Mouse (Mus musculus) layer of hippocampus, adult 9-10 months (tissue): Measurements from ENCODE around the gene Krt88.

ENCODE experiments used
- DNase-seq: peaks from one replicate; pipeline ENCODE4 v3.0.0; 2022; ENCODE audit warnings: low spot score

Krt88 gene

GRCm38 (mm10) chr15:101479007-101479665 is 31.6 kb downstream of the Krt88 start:
- no peak for DNase-seq

GRCm38 (mm10) chr15:101479666-101480060 is 32.1 kb downstream of the Krt88 start:
- DNase-seq, result no peak

GRCm38 (mm10) chr15:101482056-101482455 is 34.5 kb downstream of the Krt88 start:
- no peak for DNase-seq

- no peak for DNase-seq
Measured at GRCm38 (mm10) chr15:101483646-101484045, 36.1 kb downstream of the Krt88 start.

GRCm38 (mm10) chr15:101484939-101485338 is 37.4 kb downstream of the Krt88 start:
- no peak for DNase-seq

GRCm38 (mm10) chr15:101485911-101486635 is 38.5 kb downstream of the Krt88 start:
- DNase-seq, result no peak

GRCm38 (mm10) chr15:101491431-101491830 is 43.9 kb downstream of the Krt88 start, which contains the start of gene Krt83:
TSS of gene Krt83 (minus strand) at chr15:101491512.
- no peak for DNase-seq

GRCm38 (mm10) chr15:101492718-101493117 is 45.2 kb downstream of the Krt88 start:
- no peak for DNase-seq

GRCm38 (mm10) chr15:101493713-101494112 is 46.2 kb downstream of the Krt88 start:
- no peak for DNase-seq

GRCm38 (mm10) chr15:101494203-101494602 is 46.7 kb downstream of the Krt88 start:
- DNase-seq, result no peak

GRCm38 (mm10) chr15:101495266-101495665 is 47.7 kb downstream of the Krt88 start:
- no peak for DNase-seq

GRCm38 (mm10) chr15:101497181-101497580 is 49.6 kb downstream of the Krt88 start:
- DNase-seq, result no peak
